Mouse (Mus musculus) erythroblast, embryonic 14.5 days (primary cell): Measurements from ENCODE around the gene Zfp207.

ENCODE experiments used
- GATA1 ChIP-seq: IDR thresholded peaks from 2 replicates; pipeline ENCODE4 v1.6.1; 2012; ENCODE audit warnings: low read length, inconsistent platforms, mixed read lengths
- TAL1 ChIP-seq: IDR thresholded peaks from 3 replicates; pipeline ENCODE4 v1.6.1; 2012; ENCODE audit warnings: low read length, inconsistent platforms, mixed read lengths

GRCm38 (mm10) chr11:80386790-80387189, 3.7 kb downstream of the Zfp207 start:
- TF ChIP-seq GATA1 (no peak), TAL1 (no peak)
